Mouse (Mus musculus) large intestine, adult 2 months (tissue): ENCODE measurements around the gene Raly. TPM values are rescaled to one million over a fixed set of nuclear protein-coding genes. Genes with fewer than 3 reads are reported as not detected.
A peak's percentile ranks its signal among the peaks of the same experiment; 100 is the strongest.

Source experiments
- DNase-seq: peaks from one replicate; pipeline ENCODE4 v3.0.0-alpha.2; 2012; ENCODE audit warnings: low read depth, low spot score
- WGBS: fragments of 180-500 bp; shearing (Covaris S2); methylation state at CpG from one replicate; pipeline ENCODE4 v1.1.7; 2018; 5-methylcytosine and 5-hydroxymethylcytosine counted together
- polyA plus RNA-seq: library from polyadenylated mRNA; depleted of rRNA; stranded (reverse); fragments of >200 nt; gene quantifications from 2 replicates; pipeline ENCODE4 v1.2.3, GENCODE M21; 2012; rRNA removed

Gene Raly
- polyA plus RNA-seq, result 205 and 206 TPM in 2 replicates

GRCm38 (mm10) chr2:154790656-154791483 is at the start of gene Raly, which contains the start of gene a:
Gene Raly, plus strand, starts transcription at chr2:154791096.
Gene a, plus strand, starts transcription at chr2:154791402.
- under 1% methylated on average over 88 of the region's 89 CpGs for WGBS
- DNase-seq, result peak; percentile 92

DNA sequence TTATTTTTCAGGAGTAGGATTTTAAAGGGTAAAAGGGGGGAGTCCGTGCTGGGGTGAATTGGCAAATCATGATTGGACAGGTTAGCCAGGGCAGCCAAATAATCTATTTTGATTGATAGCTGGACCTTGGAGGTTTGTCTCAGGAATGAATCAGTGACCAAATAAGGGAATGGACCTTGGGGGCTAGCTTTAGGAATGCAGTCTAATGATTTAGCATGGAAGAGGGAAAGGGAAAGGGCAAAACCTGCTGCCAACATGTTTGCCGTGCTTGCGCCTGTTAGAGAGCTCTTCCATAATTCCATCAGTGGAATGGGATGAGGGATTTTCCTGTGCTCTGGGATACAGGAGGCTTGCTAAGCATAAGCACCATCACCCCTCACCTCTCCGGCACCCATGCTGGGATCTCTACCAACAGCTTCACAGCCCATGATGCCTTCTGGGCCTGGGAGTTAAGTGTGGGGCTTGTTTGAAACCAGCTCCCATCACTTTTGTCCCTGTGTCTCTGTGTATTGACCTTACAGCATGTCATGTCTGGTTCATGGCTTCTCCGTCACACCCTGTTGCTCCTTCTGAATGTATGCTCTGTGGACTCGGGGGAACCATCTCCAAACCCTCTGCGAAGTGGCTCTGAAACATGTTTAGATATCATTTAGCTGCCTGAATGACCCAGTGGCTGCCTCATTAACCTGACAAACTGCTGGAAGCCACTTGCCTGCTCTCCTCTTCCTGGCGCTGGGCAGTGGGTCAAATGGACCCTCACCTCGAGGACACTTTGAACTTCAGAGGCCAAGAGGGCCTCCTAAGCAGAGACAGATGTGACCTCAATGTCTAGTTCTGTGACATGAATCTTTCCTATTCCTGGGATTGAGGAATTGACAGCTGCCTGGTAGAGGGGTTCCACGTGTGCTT is 47.7 kb upstream of the Raly start:
- no peak for DNase-seq
- WGBS, result 70% methylated on average over 10 of the region's 10 CpGs

DNA sequence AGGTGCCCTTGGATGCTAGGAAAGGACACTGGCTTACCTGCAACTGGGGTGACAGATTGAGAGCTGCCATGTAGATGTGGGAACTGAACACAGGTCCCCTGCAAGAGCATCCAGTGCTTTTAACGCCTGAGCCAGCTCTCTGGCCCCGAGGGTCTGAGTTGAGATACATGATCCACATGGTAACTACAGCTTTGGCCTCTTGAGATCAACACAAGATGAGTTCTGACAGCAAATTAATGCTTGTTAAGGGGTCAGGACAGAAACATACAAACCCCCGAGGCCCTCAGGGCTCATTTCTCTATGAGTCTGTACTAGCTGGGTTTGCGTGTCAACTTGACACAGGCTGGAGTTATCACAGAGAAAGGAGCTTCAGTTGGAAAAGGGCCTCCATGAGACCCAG is 47.0 kb upstream of the Raly start:
- DNase-seq, result no peak
- 74% methylated on average over 4 of the region's 4 CpGs for WGBS

DNA sequence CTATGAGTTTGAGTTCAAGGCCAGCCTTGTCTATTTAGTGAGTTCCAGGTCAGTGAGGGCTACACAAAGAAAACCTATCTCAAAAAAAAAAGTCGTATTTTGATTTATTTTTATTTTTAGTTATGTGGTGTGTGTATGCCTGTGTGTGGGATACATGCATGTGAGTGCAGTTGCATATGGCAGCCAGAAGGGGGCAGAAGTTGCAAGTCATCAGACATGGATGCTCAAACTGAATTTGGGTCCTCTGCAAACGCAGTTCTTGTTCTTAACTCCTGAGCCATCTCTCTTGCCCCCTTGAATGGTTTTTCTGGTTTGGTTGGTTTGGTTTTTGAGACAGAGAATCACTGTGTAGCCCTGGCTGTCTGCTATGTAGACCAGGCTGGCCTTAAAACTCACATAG is 42.5 kb upstream of the Raly start:
- 94% methylated on average over 2 of the region's 2 CpGs for WGBS
- DNase-seq, result no peak

- DNase-seq, result no peak
- WGBS, result 69% methylated on average over 23 of the region's 23 CpGs
Measured at GRCm38 (mm10) chr2:154749046-154750036, 41.6 kb upstream of the Raly start.

DNA sequence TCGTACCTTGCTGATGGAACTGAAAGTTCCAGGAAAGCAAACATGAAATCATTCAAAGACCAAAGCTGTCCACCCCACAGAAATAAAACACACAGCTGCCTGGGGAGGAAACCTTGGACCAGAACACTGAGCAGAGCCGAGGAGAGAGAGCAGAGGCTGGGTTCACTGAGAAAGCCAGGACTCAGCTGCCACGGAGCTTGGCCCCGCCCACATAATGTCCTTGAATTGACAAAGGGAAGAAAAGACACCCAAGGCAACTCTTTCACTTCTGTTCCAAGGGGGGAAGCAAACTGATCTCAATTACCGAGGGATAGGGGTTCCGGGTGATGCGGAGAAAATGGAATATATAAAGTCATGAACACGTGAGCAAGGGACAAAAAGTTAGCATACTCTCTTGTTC is 39.0 kb upstream of the Raly start:
- 46% methylated on average over 8 of the region's 8 CpGs for WGBS
- DNase-seq, result no peak

DNA sequence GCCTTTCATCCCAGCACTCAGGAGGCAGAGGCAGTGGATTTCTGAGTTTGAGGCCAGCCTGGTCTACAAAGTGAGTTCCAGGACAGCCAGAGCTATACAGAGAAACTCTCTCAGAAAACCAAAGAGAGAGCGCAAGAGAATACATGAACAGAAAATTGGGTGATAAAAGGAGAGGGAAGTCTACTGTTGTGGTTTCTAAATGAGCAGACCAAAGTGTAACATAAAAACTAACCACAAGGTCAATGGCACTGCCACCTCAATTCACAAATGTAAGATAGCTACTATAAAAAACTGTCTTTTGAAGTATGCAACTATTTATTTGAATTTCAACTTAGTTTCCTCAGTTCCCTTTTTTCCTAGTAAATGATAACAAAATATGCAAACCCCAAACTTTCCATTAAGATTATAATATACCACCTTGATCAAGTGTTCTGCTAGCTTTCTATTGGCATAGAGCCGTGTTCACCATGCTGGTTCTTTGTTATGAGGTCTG is 36.8 kb upstream of the Raly start:
- 78% methylated on average over 2 of the region's 2 CpGs for WGBS
- no peak for DNase-seq

- no peak for DNase-seq
- WGBS, result 65% methylated on average over 6 of the region's 6 CpGs
Measured at GRCm38 (mm10) chr2:154755791-154756190, 35.1 kb upstream of the Raly start.

DNA sequence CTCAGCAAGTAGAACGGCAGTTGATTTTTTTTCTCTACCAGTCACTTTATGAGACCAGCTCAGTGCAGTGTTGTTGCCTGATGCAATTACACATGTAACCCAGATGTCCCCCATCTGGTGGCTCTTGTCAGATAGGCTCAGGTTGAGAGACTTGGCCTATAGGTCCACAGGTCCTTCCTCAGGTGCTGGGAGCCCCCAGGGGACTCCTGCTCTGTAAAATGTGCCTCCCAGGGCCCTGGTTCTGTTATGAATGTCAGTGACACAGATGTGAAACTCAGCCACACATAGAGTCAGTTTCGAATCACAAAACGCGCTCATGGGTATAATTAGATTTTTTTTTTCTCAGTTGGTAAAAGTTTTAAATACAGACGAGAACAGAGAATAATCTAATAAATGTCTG is 33.2 kb upstream of the Raly start:
- 89% methylated on average over 5 of the region's 5 CpGs for WGBS
- DNase-seq, result no peak

DNA sequence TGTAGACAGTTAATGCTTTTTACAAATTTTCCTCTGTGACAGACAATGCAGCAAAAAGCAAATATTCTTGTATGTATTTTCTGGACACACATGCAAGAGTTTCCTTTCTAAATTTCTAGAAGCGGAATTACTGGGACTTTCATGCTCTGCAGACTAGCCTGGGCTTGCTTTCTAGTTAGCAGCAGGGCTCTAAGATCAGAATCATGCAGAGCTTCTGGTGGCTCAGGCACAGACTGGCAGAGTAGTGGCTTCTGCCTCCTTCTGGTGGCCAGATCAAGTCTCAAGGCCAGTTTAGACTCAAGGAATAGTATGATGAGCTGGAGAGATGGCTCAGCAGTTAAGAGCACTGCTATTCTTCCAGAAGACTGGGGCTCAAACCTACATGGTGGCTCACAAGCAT is 32.4 kb upstream of the Raly start:
- DNase-seq, result no peak
- WGBS, result 80% methylated on average over 1 of the region's 1 CpGs

DNA sequence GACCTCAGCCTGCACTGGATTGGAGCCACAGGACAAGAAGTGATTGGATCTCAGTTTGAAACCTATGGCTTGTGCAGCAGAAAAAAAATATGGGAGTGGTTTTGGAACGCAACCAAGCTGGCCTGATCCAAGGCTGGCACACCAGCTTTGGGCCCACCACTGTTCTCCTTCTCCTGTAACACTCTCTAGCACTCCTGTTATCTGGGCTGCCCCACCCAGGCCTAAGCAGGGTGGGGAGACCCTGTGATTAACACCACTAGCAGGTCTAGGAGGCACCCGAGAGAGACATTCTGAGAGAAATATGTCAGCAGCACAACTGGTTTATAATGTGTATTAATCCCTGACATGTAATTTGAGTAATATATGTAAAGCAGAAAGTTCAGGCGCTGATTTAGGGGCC is 27.7 kb upstream of the Raly start:
- 69% methylated on average over 3 of the region's 3 CpGs for WGBS
- no peak for DNase-seq

- WGBS, result 83% methylated on average over 9 of the region's 9 CpGs
- no peak for DNase-seq
Measured at GRCm38 (mm10) chr2:154764828-154765497, 25.9 kb upstream of the Raly start.

DNA sequence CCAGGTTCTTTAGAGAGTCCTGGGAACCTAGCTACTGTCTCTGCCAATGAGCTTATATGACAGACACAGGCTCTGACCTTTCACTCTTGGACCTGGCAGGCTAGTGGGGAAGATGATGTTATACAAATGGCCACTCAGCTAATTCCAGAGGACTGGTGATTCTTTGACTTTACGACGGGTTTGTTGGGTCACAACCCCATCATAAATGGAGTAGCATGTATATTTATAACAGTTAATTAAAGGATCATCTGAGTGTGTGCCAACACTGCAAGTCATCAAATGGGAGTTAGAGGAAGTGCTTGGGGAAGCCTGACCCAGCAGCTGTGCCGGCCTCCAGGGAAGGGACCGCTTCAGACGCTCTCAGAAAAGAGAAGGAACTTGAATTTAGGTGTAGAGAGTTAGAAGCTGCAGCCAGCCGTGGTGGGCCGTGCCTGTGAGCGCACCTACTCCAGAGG is 25.3 kb upstream of the Raly start:
- WGBS, result 37% methylated on average over 8 of the region's 8 CpGs
- no peak for DNase-seq

DNA sequence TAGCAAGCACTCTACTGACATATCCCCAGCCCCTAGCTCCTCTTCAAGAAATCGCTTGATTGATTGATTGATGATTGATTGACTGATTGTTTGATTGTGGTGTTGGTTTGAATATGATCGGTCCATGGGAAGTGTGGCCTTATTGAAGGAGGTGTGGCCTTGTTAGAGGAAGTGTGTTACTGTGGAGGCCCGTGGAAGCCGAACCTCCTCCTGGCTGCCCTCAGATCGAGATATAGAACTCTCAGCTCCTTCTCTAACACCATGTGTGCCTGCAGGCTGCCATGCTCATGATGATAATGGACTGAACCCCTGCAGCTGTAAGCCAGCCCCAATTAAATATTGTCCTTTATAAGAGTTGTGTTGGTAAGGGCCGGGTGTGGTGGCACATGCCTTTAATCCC is 23.8 kb upstream of the Raly start:
- WGBS, result 85% methylated on average over 6 of the region's 6 CpGs
- no peak for DNase-seq

DNA sequence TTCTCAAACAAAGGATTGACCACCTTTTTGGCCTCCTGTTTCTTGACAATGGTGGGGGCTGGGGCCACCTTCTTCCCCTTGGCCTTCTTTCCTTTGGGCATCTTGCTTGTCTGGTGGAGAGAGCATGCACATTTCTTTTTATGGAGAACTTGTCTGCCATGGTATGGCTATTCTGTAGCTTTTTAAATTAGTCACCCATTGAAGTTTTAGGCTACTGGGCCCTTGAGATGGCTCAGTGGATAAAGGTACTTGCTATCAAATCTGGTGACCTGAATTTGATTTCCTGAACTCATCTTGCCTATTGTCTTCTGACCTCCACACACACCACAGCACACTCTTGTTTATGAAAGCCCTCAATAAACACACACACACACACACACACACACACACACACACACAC is 21.0 kb upstream of the Raly start, which contains the start of gene Gm14214:
Gm14214 (minus strand) TSS at position 101 of the 400 bp plus-strand sequence.
- DNase-seq, result no peak

DNA sequence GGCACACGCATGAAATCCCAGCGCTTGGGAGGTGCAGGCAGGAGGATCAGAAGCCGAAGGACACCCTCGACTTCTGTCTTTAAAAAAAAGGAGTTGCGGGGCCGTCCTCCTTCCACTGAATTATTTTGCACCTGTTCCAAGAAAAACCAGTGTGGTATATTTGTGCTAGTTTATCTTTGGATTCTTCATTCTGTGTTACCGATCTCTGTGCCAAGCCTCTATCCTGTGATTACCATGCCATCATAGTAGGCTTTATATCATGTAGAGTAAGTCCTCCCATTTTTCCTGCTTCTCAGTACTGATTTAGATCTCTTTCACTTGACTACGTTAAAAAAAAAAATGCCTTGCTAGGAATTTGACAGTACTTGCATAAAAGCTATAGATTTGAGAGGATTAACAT is 19.3 kb upstream of the Raly start:
- DNase-seq, result no peak
- WGBS, result 80% methylated on average over 8 of the region's 8 CpGs

- no peak for DNase-seq
- WGBS, result 80% methylated on average over 1 of the region's 1 CpGs
Measured at GRCm38 (mm10) chr2:154774032-154774431, 16.9 kb upstream of the Raly start.

- no peak for DNase-seq
- 69% methylated on average over 7 of the region's 7 CpGs for WGBS
Measured at GRCm38 (mm10) chr2:154776496-154776895, 14.4 kb upstream of the Raly start.

- DNase-seq, result no peak
- 66% methylated on average over 3 of the region's 3 CpGs for WGBS
Measured at GRCm38 (mm10) chr2:154779648-154780047, 11.2 kb upstream of the Raly start.
